Mouse (Mus musculus) thymus, postnatal 10 days (tissue): ENCODE results near the gene Cdh22.
A peak's percentile ranks its signal among the peaks of the same experiment; 100 is the strongest.

Experiments
- DNase-seq, 2 experiments: peaks; one replicate each; pipeline ENCODE4 v3.0.0; 2021; ENCODE audit warnings: low spot score in 2 of 2

Gene Cdh22

DNA sequence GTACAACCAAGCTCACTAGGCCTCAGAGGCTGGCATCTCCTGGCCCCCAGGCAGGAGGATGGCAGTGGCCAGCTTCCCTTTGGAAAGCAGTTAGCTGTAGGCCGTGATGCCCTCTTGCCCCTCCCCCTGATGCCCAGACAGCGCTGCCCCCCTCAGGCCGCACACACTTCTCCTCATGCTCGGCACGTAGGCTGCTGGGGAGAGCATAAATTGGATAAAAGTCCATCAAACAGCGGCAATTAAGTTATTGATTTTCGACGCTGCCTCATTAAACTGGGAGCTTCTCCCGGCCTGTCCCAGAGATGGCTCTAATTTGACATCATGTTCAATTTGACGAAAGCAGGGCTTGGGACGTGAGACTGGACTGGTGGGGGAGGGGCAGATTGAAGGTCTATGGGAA, 76.8 kb downstream of the Cdh22 start:
- no peak for DNase-seq

DNA sequence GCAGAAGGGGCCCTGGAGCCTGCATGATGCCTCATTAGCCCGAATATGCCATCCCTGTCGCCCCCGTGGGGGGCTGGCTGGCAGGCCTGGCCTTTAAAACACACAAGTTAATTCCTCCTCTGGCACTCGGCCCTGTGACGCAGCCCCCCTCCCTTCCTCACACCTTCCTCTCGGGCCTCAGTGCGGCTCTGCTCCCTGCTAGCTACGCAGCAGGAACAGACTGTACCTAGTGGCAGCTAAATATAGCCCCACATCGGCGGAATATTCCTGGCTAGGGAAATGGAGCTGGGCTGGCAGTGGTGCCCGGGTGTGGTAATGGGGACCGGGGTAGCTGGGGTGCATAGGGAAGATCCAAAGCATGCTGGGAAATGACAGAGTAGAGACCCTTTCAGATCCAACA, 81.6 kb downstream of the Cdh22 start:
- no peak for DNase-seq

DNA sequence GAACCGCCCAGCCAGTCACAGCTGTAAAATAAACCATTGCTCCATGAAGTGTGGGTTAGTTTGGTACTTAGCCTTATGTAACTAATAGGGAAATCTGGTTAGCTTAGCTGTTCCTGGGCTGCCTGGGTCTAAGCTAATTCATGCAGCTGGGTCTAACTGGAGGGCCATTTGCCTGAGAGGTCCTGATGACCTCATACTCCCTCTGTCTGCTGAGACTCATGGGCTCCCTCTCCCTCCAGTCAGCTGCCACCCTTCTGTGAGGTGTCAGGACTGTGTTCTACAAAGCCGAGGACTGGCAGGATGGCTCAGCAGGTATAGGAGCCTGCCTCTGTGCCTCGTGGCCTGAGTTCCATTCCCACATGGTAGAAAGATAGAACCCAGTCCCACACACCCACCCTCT, 84.9 kb downstream of the Cdh22 start:
- no peak for DNase-seq

DNA sequence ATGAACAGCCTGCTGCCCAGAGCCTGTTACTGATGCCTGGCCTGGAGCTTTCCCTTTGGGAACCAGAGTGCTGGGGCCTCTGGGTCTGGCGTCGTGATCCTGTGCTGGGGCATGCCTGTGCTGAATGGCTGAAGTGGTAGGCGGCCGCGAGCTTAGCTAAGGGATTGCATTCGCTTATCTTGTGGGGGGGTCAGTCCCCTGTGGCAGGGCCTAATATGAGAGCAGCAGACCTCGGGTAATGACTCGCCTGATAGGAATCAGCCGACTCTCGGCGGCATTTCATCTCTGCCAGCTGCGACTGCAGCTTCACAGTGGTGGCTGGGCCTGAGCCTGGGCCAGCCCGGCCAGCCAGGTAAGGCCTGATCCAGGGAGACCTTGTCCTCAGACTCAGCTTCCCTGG, 88.8 kb downstream of the Cdh22 start:
- no peak for DNase-seq

DNA sequence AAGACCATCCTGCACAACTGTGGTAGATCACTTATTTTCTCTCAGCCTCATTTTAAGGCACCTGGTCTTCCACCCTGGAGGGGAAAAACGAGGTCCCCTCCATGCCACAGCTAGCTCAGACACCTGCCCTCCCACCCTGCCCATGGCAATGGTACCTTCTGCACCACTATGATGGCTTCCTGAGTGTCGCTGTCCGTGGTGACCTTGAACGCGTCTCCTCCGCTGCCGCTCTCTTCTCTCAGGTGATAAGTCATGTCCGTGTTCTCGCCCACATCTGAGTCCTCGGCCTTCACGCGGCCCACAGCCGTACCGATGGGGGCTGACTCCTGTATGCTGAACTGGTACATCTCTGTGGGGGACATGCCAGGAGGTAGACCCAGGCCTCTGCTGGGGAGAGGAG, 91.2 kb downstream of the Cdh22 start:
- DNase-seq, result no peak

DNA sequence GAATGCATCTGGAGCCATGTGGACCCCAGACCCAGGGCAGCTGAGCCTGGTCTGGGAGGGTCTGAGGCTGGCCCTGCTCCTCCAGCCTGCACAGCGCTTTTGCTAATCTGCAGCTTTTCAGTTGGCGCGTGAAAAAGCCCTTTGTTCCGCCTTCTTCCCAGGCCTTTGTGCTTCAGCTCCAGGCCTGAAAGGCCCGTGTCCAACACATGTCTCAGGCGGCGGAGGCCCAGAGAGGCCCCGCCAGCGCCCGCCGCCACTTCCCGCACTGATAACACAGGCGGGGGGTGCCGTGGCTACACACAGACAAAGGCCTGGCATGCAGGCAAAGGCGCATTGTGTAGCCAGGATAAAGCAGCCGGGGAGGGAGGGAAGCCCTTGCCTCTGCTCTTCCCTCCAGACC, 98.6 kb downstream of the Cdh22 start:
- no peak for DNase-seq

DNA sequence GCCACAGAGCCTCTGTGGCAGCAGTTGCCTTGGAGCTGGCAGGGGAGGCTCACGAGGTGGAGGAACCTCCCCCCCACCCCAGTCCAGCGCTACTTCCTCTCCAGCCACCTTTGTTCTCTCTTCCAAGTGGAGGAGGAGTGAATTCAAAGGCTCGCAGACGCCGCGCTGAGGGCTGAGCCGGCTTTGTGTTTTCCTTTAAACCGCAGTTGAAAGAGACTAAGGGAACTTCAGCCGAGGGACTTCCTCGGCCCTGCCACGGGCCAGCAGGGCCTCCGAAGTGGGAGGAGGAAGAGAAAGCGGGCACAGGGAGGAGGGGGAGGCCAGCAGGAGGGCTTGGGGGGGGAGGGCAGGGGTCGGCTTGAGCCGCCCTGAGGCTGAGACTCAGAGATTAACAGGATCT, 101.1 kb downstream of the Cdh22 start:
- DNase-seq, result no peak

DNA sequence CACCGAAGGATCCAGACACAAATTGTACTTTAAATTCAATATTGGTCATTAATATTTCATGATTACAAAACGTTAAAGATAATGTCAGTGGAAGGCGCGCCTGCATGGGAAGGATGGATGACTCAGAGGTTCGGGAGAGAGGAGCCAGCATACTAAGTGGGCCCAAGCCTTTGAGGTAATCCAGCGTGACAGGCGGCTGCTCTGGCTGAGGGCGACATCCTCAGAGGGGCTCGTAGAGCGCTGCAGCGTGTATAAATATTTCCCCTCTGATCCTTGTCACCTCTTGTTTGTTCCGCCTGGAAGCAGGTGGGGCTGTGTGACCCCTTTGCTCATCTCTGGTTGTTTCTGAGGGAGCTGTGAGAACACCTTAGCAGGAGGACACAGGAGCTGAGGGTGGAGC, 103.2 kb downstream of the Cdh22 start:
- DNase-seq, result no peak

DNA sequence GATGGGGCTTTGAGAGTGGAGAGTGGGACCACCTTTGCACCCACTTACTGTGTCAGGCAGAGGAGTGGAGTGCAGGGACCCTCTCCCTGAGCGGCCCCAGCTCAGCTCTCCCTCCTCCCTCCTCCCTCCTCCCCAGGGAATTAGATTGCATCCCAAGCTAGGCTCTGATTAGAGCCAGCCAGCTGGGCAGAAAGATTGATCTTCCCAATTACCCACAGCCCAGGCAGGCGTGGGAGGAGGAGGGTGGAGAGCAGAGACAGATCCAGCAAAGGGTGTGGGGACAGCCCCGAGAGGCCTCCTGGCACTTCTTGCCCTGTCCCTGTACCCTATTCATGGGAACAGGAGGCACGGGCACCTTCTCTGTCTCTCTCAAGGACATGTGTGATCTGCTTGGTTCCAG, 105.5 kb downstream of the Cdh22 start:
- no peak for DNase-seq

DNA sequence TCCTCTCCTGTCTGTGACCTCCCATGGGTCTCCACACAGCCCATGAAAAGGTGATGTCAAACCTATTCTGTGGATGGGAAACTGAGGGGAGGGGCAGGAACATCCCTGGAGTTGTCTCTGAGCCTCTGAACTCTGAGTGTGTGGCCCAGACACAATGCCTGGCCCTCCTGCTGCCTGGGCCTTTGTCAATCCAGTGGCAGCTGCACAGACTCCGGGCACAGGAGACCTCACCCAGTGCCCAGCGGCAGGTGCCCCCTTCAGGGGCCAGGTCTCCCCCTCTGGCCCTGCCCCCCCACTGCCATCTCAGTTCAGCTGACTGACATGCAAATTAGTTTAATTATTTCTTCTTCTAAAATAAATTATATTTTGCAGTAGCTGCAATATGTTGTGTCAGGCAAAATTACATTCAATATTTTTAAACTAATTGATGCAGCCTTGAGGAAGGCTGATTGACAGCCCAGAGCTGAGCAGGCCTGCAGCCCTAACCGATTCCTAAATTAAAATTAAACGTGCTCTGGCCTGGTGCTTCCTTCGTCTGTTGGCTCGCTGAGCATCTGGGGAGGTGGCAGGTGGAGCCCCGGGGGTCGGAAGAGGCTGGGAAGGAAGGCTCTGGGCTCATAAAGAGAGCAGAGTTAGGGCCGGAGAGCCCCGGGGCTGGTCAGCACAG, 107.6 kb downstream of the Cdh22 start:
- DNase-seq, result no peak

DNA sequence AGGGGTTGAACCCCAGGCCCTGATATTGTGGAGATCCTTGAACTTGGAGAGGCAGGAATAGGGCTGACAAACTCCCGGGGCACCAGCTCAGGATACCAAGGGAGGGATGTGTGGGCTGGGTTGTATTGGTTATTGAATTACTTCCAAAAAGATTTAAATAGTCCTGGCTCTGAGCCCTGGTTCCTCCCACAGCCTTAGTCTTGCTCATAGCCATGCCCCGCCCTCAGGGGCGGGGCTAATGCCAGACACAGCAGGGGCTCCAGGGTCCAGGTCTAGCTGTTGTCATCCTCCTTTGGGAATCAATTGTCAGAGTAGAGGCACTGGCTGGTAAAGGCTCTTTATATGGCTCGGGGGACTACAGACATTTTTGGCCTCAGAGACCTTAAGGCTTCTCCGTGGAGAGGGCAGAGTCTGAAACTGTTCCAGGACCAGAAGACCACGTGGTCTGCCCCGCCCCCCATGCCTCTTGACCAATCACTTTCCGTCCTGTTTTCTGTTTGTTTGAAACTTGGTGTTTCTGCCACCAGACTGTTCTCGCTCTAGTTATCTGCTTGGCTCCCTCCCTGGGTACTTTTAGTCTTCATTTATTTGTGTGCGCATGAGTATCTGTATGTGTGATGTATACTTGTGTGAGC, 113.3 kb downstream of the Cdh22 start:
- DNase-seq, result no peak

DNA sequence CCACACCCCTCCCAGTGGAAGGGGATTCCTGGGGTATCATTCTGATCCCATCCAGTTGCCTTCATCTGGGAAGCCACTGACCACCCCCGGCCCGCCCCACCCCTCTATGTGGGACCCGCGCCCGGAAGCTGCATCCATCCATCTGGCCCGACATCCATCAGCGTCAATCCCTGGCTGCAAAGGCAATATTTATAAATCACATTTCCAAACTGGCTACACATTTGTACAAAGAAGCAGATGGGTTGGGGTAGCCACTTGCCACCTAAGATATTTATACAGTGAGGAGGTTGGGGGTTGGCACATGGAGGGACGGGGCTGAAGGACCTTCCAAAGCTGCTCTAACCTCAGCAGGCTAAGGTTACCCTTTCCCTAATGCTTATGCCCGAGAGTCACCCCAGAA, 113.9 kb downstream of the Cdh22 start:
- DNase-seq, result no peak

DNA sequence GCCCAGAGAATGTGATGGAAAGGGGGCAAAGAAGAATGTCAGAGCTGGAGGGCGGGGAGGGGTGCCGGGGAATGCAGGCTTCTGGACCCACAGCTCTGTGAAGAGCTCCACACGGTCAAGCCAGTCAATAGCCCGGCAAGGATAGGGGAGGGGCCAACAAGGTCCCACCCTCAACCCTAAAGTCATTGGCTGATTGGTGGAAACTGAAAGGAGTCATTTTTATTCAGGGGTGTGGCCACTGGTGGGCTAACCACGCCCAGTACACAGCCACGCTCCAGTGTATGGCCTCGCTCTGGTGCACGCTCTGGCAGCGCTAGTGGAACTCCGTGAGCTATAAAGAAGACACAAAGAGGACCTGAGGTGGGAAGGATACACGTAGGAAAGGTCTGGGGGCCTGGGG, 120.9 kb downstream of the Cdh22 start:
- no peak for DNase-seq

DNA sequence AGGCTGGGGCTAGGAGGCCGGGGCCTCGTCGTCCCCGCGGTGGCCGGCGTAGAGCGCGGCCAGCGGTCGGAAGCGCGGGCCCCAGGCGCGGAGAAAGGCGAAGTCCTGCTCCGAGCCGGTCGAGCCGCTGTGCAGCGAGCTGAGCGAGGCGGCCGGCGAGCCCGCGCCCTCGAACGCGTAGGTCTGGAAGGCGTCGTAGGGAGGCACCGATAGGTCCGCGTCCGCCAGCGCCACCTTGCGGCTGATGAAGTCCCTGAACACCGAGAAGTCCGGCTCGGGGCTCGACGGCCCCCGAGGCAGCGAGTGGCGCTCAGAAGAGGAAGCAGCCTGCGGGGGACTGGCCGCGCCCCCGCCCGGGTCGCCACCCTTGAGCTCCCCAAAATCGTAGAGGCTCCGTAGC, 122.5 kb downstream of the Cdh22 start:
- DNase-seq, result peak; percentile 52 to 87

DNA sequence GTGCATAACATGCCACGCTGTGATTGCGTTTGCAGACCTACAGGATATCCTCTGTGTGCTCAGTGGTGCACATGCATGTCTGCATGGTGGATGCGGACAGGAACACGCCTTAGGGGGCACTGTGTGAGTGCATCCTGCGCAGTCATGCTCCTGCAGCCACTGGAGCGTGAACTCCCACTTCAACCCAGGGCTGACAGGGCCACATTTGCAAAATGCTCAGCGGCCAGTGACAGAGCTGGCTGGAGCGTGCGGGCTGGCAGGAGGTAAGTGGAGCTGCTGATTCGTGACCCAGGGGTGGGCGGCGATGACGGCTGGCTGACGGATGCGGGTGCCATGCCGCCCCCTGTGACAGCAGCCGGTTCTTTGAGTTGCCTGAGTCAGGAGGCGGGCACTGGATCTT, 128.1 kb downstream of the Cdh22 start:
- no peak for DNase-seq

DNA sequence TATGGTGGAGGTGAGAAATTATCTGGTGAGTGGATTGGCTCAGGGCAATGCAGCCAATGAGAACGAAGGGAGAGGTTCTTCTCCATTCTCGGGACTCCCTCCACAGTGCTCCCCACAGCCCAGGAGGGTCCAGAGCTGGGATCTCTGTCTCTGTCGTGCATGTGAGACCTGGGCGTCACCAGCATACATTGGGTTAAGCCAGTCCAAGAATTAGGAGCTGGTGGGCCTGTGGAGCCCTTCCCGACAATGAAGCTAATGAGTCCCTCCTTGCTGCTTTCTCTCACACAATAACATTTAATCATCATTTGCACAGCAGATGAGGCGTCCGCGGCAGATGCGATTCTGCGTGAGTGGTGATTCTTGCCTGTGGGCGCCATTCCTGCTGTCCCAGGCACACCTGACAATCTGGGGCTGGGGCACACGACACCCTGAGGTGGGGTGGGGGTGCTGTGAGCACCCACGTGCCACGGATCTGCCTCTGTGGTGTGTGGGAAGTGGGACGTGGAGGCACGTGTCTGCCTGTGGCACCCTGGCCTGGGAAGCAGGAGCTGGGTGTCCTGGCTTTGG, 129.1 kb downstream of the Cdh22 start:
- DNase-seq, result no peak

DNA sequence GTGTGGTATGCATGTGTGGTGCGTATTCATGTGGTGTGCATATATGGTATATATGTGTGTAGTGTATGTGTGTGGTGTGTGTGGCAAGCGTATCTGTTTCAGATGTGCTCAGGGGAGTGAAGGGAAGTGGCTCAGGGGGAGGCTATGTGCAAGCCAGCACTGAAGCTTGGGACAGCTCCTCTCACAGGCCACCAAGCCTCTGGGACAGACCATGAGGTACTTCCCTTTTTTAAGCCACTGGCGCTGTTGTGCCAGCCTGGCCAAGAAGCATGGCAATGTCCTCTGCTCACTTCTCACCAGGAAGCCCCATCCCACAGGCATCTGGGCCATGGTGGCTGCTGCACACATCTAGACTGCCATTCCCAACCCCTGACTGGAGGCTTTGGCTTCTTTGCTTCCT, 131.7 kb downstream of the Cdh22 start:
- no peak for DNase-seq

DNA sequence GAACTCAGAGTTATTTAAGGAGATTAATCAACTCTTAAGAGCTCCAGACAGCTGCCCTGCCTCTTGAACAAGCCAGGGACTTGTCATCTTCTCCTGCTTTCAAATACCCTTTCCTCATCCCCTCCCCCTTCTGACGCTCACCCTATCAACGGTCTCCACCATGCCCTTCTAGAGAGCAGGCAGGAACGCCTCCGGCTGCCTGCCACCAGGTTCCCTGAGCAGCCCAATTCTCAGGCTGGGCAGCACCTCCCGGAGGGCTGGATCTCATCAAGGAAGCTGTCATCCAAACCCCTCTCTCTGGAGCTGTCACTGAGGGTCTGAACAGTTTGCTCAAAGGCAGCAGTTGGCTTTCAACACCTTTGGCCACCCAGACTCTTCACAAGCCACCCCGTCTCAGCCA, 133.9 kb downstream of the Cdh22 start:
- DNase-seq, result no peak

DNA sequence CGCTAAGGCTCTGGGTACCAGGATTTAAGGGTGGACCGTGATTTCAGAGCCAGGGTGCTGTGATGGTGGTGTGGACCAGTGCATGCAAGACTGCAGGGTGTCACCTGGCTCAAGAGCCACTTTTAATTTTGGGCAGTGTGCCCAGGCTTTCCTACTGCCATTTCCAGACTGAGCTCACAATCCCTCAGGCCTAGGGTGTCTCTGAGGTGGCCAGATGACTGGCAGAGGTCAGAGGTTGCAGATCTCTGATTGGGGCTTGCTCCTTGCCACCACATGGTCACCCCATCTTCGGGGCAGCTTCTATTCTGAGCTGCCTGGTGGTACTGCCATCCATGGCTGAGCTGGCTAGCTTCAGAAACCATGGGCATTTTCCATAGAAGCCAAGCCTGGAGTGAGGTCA, 135.8 kb downstream of the Cdh22 start:
- DNase-seq, result no peak

DNA sequence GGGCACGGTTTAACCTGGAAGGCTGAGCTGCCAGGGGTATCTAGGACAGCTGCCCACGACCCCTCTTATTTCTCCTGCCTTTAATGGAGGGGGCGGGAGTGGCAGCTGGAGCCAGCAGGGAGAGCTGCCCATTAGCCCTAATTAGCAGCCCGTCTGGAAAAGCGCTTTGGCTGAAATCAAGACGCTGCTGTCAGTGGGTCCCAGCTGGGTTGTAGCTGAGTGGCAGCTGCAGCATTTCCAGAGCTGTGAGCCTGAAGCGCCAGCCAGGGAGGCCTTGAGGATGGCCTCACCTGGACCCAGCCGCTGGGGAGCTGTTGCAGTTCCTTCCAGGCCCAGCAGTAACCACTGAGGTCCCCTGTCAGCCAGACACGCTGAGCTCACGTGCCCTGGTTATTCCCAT, 138.3 kb downstream of the Cdh22 start:
- no peak for DNase-seq

DNA sequence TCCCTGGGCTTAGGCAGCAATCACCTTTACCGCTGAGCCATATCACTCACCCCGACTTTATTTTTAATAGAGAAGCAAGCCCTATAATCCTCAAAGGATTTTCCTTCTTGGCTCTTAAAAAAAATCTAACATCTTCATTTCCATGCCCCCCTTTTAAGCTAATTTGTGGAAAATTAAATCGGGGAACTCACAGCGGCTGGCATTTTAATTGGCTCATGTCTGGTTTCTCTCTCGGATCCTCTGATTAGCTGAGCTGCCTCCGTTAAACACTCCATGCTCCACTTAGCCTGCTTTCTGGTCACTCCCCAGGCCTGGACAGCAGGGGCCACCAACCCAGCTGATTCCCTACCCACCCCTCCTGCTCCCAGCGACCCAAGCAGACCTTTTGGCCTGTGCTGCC, 142.3 kb downstream of the Cdh22 start:
- DNase-seq, result no peak

DNA sequence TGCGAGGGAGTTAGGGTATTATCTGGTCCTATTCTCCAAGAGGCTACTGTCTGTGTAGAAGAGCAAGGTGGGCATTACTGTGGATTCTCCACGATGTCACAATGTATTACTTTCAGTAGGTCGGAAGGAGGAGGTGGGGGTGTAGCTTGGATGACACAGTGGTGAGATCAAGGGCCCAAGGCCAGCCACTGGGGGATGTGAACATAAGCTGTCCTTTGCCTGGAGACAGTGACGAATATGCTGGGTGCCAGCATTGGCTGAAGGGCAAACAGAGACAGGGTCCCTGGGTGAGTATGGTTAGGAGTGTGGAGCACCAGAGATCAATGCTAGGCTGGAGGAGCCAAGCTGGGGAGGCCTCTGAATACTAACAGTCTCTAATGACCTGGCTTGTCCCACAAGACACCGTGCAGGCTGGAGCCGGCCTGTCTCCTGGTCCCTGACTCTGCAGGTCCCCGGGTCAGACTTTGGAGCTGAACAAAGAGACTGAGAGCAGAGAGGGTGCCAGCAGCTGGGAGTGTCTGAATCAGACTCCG, 143.2 kb downstream of the Cdh22 start:
- no peak for DNase-seq

DNA sequence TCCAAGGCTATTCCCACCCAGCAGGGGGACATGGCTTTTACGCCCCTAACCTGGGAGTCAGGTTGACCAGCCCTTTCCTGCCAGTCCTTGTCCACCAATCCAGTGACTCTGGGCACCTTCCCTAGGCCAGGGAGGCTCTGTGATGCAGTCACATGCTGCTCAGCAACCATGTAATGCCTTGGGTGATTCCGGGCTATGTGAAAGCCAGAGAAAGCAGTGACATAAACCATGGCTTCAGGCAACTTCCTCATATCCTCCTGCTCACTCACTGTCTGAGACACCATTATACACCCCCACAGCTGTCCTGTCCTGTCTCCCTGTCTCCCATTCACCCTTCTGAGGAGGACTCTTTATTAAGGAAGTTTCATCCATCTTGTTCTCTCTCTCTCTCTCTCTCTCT, 144.0 kb downstream of the Cdh22 start, which contains the start of gene 1700025C18Rik:
Gene 1700025C18Rik, minus strand, starts transcription at position 101 of the 400 bp plus-strand sequence.
- DNase-seq, result no peak
